Mouse (Mus musculus) kidney, embryonic 16.5 days (tissue): ENCODE data around the gene Mfn1. TPM values are rescaled to one million over a fixed set of nuclear protein-coding genes. Genes with fewer than 3 reads are reported as not detected.
A peak's percentile ranks its signal among the peaks of the same experiment; 100 is the strongest.

Source experiments
- ATAC-seq: fragments of 200-750 bp; cut with Nextera tagmentation; 2 replicates; pipeline ENCODE4 v1.8.0; 2017; ENCODE audit warnings: moderate TSS enrichment; ENCODE audit not compliant: low FRiP score, low TSS enrichment
- H3K27ac ChIP-seq: fragments of 300-500 bp; sonication (generic); 2 replicates; pipeline ENCODE4 v1.5.1; 2014; ENCODE audit warnings: low read length
- H3K27me3 ChIP-seq: fragments of 300-500 bp; sonication (generic); 2 replicates; pipeline ENCODE4 v1.6.1; 2014; ENCODE audit warnings: low read length, control low read depth, mixed read lengths; ENCODE audit not compliant: insufficient read depth
- H3K36me3 ChIP-seq: fragments of 300-500 bp; sonication (generic); 2 replicates; pipeline ENCODE4 v1.6.1; 2014; ENCODE audit warnings: low read length, control low read depth, mixed read lengths; ENCODE audit not compliant: insufficient read depth
- H3K4me1 ChIP-seq: fragments of 300-500 bp; sonication (generic); 2 replicates; pipeline ENCODE4 v1.6.1; 2014; ENCODE audit warnings: low read length, control low read depth, mixed read lengths; ENCODE audit not compliant: insufficient read depth
- H3K4me2 ChIP-seq: fragments of 300-500 bp; sonication (generic); replicated peaks from 2 replicates; pipeline ENCODE4 v1.6.1; 2014; ENCODE audit warnings: low read depth, low read length
- H3K4me3 ChIP-seq: fragments of 300-500 bp; sonication (generic); 2 replicates; pipeline ENCODE4 v1.5.1; 2014; ENCODE audit warnings: mild to moderate bottlenecking, low read length
- H3K9ac ChIP-seq: fragments of 300-500 bp; sonication (generic); replicated peaks from 2 replicates; pipeline ENCODE4 v1.6.1; 2014; ENCODE audit warnings: low read length
- H3K9me3 ChIP-seq: fragments of 300-500 bp; sonication (generic); 2 replicates; pipeline ENCODE4 v1.6.1; 2016; ENCODE audit warnings: low read length, control low read depth
- WGBS: fragments of 180-500 bp; shearing (Covaris S2); extraction: QIAGEN DNeasy Blood & Tissue Kit; methylation state at CpG from one replicate; pipeline ENCODE4 v1.1.7; 2014; 5-methylcytosine and 5-hydroxymethylcytosine counted together
- polyA plus RNA-seq: library from polyadenylated mRNA; unstranded; fragments of >200 nt; fragmentation: Nextera tagmentation; extraction: Ambion mirVana; gene quantifications from 2 replicates; pipeline ENCODE4 v1.2.1, GENCODE M21; 2015

Mfn1 gene
- polyA plus RNA-seq, 1 experiment from 2014 or later, result 35.2 TPM

DNA sequence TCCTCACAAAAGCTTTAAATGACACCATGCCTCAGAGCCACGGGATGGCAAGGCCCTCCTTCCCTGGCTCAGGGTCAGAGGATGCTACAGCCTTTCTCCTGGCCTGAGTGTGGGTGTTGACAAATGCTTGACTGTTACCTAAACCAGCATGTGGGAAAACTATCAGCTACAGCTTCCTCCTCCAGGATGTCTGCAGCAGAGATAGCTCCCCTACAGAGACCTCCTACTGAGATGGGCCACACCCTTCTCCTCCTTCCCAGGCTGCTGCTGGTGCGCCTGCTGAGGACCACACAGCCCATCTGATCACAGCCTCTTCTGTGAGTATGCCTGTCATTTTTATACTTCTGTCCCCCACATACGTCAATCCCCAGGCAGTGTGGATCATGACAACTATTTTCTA, 70.1 kb downstream of the Mfn1 start:
- H3K9me3 ChIP-seq, result no peaks in the 10 kb centered on the region
- H3K9ac ChIP-seq, result no peak overlapping the region
- no peak overlapping the region for H3K4me2 ChIP-seq
- no peaks in the 10 kb centered on the region for H3K27me3 ChIP-seq
- ATAC-seq, result no peak
- WGBS, result 62% methylated on average over 3 of the region's 3 CpGs
- H3K36me3 ChIP-seq, result no peaks in the 10 kb centered on the region
- no peaks in the 10 kb centered on the region for H3K4me1 ChIP-seq
- H3K4me3 ChIP-seq, result no peak overlapping the region
- H3K27ac ChIP-seq, result no peak overlapping the region

DNA sequence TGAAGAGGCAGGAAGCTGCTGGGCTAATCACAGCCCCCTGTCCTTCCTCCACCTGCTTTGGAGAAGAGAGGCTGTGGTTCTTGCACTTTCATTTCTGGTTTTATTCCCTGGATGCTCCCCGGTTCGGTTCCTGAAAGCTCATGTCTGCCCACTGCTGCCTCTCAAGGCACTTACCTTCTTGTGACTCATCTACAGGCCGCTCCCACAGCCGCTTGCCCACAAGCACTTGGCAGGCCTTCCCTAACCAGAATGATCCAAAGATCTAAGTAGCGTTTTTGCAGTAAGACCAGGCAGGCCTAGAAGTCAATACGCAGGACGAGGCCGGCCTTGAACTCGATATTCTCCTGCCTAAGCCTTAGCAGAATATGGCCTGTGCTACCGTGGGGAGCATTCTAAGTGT, 71.8 kb downstream of the Mfn1 start:
- Histone ChIP-seq H3K36me3 (no peaks in the 10 kb centered on the region), H3K9me3 (no peaks in the 10 kb centered on the region), H3K27me3 (no peaks in the 10 kb centered on the region), H3K4me3 (no peak overlapping the region), H3K4me1 (no peaks in the 10 kb centered on the region), H3K27ac (no peak overlapping the region), H3K4me2 (no peak overlapping the region), H3K9ac (no peak overlapping the region)
- no peak for ATAC-seq
- WGBS, result 84% methylated on average over 10 of the region's 10 CpGs

DNA sequence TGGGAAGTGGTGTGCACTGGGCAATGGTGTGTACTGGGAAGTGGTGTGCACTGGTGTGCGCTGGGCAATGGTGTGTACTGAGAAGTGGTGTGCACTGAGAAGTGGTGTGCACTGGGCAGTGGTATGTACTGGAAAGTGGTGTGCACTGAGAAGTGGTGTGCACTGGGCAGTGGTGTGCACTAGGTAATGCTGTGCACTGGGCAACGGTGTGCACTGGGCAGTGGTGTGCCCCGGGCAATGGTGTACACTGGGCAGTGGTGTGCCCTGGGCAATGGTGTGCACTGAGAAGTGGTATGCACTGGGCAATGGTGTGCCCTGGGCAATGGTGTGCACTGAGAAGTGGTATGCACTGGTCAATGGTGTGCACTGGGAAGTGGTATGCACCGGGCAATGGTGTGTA, 80.0 kb downstream of the Mfn1 start:
- H3K4me1 ChIP-seq, result no peaks in the 10 kb centered on the region
- H3K4me3 ChIP-seq, result no peak overlapping the region
- ATAC-seq, result peak; percentile 29; the same call in 1 of the 2 replicates
- H3K9me3 ChIP-seq, result no peaks in the 10 kb centered on the region
- H3K4me2 ChIP-seq, result no peak overlapping the region
- no peaks in the 10 kb centered on the region for H3K27me3 ChIP-seq
- no peak overlapping the region for H3K9ac ChIP-seq
- 96% methylated on average over 4 of the region's 4 CpGs for WGBS
- H3K36me3 ChIP-seq, result no peaks in the 10 kb centered on the region
- H3K27ac ChIP-seq, result no peak overlapping the region

DNA sequence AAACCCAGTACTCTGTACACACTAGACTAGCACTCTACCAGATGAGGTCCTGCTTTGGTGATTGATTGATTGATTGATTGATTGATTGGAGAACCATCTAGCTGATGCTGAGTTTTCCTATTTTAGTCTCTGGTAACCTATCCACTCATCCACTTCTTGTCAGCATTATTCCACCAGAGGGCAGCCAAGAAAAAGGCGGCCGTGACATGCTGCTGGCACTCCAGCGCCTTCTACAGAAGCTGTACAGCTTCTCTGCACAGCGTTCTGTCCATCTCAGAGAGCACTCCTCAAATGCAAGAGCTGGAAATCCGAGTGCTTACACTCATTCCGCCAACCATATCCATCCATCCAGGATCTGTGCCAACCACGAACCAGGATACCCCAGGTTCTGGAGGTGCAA, 81.3 kb downstream of the Mfn1 start:
- peak; percentile 64 for ATAC-seq
- Histone ChIP-seq H3K4me2 (no peak overlapping the region), H3K27me3 (no peaks in the 10 kb centered on the region), H3K4me1 (no peaks in the 10 kb centered on the region), H3K9ac (no peak overlapping the region), H3K36me3 (no peaks in the 10 kb centered on the region), H3K27ac (no peak overlapping the region), H3K9me3 (no peaks in the 10 kb centered on the region), H3K4me3 (no peak overlapping the region)
- WGBS, result 21% methylated on average over 7 of the region's 7 CpGs

DNA sequence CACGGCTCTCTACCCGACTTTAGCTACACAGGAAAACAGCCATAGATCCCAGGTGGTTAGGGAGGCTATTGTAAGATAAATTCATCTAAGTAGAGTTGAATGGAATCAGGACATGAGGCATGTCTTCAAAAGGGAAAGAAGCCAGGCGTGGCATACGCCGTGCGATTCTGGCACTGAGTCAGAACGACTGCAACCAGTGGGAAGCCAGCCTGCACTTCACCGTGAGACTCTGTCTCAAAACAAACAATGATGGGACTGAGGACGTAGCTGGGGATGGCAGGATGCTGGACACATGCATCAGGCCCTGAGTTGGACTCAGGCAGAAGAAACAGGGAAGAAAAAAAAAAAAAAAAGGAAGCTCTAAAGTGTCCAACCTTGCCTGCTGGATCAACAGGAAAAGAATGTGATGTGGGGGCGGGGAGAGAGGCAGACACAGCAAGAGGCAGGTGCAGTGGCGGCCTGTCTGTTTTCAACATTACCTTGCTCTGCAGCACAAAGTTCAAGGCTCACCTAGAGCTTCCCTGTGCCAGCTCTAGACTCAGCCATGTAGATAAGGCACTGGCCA, 82.4 kb downstream of the Mfn1 start:
- 82% methylated on average over 11 of the region's 11 CpGs for WGBS
- Histone ChIP-seq H3K9me3 (no peaks in the 10 kb centered on the region), H3K9ac (no peak overlapping the region), H3K27ac (no peak overlapping the region), H3K4me2 (no peak overlapping the region), H3K4me1 (no peaks in the 10 kb centered on the region), H3K36me3 (no peaks in the 10 kb centered on the region), H3K27me3 (no peaks in the 10 kb centered on the region), H3K4me3 (no peak overlapping the region)
- ATAC-seq, result no peak

DNA sequence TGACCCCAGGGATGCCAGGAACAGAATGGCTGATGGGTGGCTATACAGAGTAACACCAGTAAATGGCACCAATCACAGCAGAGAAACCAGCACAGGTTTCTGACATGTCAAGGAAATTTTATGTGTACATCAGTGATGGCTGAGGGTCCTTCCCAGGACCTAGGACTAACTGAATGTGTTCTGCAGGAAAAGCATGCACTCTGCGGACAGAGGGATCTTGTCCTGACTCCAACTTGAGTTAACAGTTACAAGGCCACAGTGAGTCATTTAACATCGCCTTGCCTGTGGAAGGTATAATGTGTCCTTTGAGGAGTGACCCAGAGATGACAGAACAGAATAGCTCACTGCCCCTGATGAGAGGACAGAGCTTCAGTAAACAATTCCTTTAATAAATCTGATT, 85.5 kb downstream of the Mfn1 start:
- Histone ChIP-seq H3K4me3 (no peak overlapping the region), H3K36me3 (no peaks in the 10 kb centered on the region), H3K9ac (no peak overlapping the region), H3K27me3 (no peaks in the 10 kb centered on the region), H3K4me2 (no peak overlapping the region), H3K27ac (no peak overlapping the region), H3K9me3 (no peaks in the 10 kb centered on the region), H3K4me1 (no peaks in the 10 kb centered on the region)
- 61% methylated on average over 2 of the region's 2 CpGs for WGBS
- ATAC-seq, result no peak

DNA sequence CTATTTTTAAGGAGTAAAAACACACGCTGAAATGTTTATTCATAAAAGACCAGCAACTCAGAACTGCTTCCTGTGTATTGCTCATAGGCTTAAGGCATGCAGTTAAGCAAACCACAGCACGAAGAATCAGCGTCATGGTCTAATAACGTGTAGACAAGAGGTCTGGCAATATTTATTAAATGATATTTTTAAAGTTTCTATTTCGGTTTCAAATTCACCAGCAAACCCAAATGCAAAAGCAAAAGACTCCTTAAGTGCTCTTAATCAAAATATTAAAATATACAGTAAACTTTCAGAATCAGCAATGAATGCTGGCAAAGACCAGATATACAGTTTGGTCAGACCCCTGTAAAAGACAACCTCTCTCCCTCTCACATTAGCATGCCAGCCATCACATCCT, 86.1 kb downstream of the Mfn1 start:
- WGBS, result 60% methylated on average over 5 of the region's 5 CpGs
- Histone ChIP-seq H3K36me3 (no peaks in the 10 kb centered on the region), H3K27me3 (no peaks in the 10 kb centered on the region), H3K4me1 (no peaks in the 10 kb centered on the region), H3K9ac (peak overlapping the region; percentile 75), H3K27ac (no peak overlapping the region), H3K4me2 (peak overlapping the region; percentile 71), H3K4me3 (peak overlapping the region; percentile 70), H3K9me3 (no peaks in the 10 kb centered on the region)
- no peak for ATAC-seq

DNA sequence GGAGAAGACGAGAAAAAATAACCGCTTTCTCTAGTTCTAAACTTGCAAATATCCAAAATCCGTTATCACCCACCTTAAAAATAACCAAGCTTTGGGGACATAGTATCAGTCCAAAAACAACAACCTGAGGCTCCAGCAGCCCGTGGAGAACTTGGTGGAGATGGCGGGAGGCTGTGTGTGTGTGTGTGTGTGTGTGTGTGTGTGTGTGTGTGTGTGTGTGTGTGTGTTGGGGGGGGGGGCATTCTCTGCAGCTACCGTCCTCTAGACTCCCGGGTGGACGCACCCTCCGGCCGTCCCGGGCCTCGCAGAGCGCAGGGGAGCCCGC, 86.7 kb downstream of the Mfn1 start:
- Histone ChIP-seq H3K4me2 (peak overlapping the region; percentile 71), H3K4me3 (peak overlapping the region; percentile 70), H3K27ac (no peak overlapping the region), H3K4me1 (no peaks in the 10 kb centered on the region), H3K9me3 (no peaks in the 10 kb centered on the region), H3K9ac (peak overlapping the region; percentile 75), H3K27me3 (no peaks in the 10 kb centered on the region), H3K36me3 (no peaks in the 10 kb centered on the region)
- 14% methylated on average over 8 of the region's 14 CpGs for WGBS
- no peak; the same call in 1 of the 2 replicates for ATAC-seq

DNA sequence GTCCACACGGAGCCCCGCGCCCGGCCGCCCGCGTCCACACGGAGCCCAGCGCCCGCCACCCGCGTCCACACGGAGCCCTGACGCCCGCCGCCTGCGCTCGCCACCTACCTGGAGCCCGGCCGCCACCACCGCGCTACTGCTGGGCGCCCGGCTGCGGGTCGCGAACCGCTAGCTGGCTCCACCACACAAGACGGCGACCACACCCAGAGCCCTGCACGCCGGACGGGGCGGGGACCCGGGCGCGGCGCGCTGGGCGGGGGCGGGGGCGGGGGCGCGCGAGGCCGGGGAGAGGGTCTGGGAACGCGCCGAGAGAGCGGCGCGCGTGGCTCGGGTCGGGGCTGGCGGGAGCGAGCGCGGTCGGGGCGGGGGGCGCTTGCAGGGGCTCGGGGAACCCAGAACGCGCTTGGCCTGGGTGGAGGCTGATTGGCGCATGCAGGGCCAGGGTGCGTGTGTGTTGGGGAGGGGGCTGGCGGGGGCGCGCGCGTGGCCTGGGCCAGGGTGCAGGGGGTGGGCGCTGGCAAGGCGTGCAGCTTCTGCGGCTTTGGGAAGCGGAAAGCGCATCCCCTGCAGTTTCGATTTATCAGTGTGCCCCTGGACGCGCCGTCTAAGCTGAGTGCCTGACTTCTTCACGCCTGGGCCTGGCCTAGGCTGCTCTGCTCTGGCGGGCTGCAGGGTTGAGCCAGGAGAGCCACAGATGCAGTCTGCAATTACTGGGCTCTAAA, 87.2 kb downstream of the Mfn1 start, which contains the start of gene Gnb4:
Gene Gnb4, minus strand, starts transcription at position 255 of the 722 bp plus-strand sequence.
- H3K27me3 ChIP-seq, result no peaks in the 10 kb centered on the region
- no peaks in the 10 kb centered on the region for H3K4me1 ChIP-seq
- under 1% methylated on average over 32 of the region's 83 CpGs for WGBS
- peak; percentile 93 for ATAC-seq
- H3K4me2 ChIP-seq, result peak within 1 kb of the TSS; percentile 71
- peak within 1 kb of the TSS; percentile 70 for H3K4me3 ChIP-seq
- H3K36me3 ChIP-seq, result no peaks in the 10 kb centered on the region
- no peaks in the 10 kb centered on the region for H3K9me3 ChIP-seq
- peak within 1 kb of the TSS; percentile 75 for H3K9ac ChIP-seq
- H3K27ac ChIP-seq, result peak within 1 kb of the TSS; percentile 56

DNA sequence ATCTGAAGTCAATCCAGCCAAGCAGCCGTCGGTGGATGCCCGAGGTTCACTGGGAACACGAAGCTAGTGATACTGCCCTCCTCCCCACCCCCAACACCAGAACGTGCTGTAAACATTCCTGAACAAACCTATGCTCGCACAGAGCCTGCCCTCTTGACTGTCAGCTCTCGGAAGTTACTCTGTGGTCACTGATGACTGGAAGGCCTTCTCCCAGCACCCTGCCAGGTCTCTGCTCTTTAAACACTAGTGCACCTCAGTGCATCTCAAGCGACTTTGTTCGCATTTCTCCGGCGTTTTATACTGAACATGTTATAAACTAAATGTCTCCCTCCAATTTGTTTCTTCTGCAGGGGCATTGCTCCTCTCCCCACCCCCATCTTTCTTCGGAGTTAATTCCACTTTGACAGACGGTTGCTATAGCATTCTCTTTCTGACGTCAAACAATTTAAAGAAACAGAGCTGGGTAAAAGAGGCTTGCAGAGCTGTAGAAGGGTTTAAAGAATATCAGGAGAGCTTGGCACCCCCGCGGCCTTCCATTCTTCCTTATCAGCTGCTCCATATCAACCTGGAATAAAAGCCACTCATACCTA, 87.9 kb downstream of the Mfn1 start:
- 21% methylated on average over 16 of the region's 16 CpGs for WGBS
- ATAC-seq, result no peak
- no peaks in the 10 kb centered on the region for H3K27me3 ChIP-seq

More for the DNA sequence above, 87.9 kb downstream of the Mfn1 start:
- H3K36me3 ChIP-seq, result no peaks in the 10 kb centered on the region
- peak overlapping the region; percentile 75 for H3K9ac ChIP-seq
- peak overlapping the region; percentile 71 for H3K4me2 ChIP-seq
- H3K4me1 ChIP-seq, result no peaks in the 10 kb centered on the region
- H3K9me3 ChIP-seq, result no peaks in the 10 kb centered on the region
- H3K27ac ChIP-seq, result peak overlapping the region; percentile 56
- peak overlapping the region; percentile 70 for H3K4me3 ChIP-seq
